Comparison of ENCODE assay signal across 11 mouse cellular contexts in the genomic region with DNA sequence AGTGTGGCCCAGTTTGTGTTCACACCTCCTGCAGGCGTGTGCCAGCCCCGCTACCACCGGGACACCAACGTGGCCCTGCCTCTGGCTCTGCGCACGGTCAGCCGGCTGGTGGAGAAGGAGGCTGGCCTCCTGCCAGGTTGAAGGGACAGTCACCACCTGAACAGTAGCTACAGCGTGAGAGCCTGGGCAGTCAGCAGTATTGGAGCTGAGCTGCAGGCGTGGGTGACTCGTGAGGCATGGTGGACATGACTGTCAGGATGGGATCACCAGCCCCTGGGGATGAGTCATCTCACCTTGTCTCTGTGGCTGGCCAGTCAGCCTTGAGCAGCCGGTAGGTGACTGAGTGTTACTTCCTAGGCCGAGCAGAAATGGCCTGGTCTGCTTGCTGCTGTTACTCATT. TPM values are rescaled to one million over a fixed set of nuclear protein-coding genes. Genes with fewer than 3 reads are reported as not detected.
DNase-seq lines count a peak whose midpoint lies in the region.
"Had no signal": no experiment of that assay in that cellular context is flagged by ENCODE, and none has a peak within 500 bp of the region (broad histone marks: within the 10 kb centered on the region; RNA-seq: fewer than 3 reads in every experiment).

No protein-coding gene starts in this region.

- intact Hi-C loops in heart, postnatal 14 days (cut with DNase I) = loop anchor here (5.0 kb wide), 1 partner anchor 240 kb away; no protein-coding TSS in a partner anchor

- DNase-seq in heart, postnatal 14 days = peak; percentile 31 to 32
- no peak for DNase-seq in heart, adult 11 months
- peak; percentile 58 for DNase-seq in 3134 (ENCODE audit: extremely low read depth, insufficient read length, low spot score)
- peak; percentile 53 for DNase-seq in Muller cell, postnatal 12 days (ENCODE audit: inconsistent ontology term)
- DNase-seq in cerebellum, adult 11-12 months = peak; percentile 71
- no peak for DNase-seq in embryo, embryonic 10 days (ENCODE audit: low spot score)
- DNase-seq in B cell, adult 2 months = no peak
- no peak for DNase-seq in thymus, postnatal 4 days
- DNase-seq: kidney, adult 9 months; lung, postnatal 14 days had no signal

RNA-seq across cellular contexts. Expression of a gene that starts 13.6 kb away (rescaled TPM):
- total RNA-seq in heart, postnatal 14 days (2021) = 1 to 10 TPM; 5.9 to 8.7 TPM

RNA-seq across cellular contexts. Expression of a gene that starts 52.5 kb away (rescaled TPM):
- total RNA-seq in heart, postnatal 14 days (2021) = under 1 TPM; 0.17 to 0.22 TPM
- total RNA-seq: hematopoietic stem cell, adult 5-6 weeks had no signal

Comparison
In these comparisons a context has a peak if more than half of its experiments do, and no peak if none do; other contexts are left out.
1. DNase-seq: peak in heart, postnatal 14 days (2 of 2), 3134 (single experiment), Muller cell, postnatal 12 days (single experiment) and cerebellum, adult 11-12 months (single experiment); none in heart, adult 11 months (single experiment), embryo, embryonic 10 days (single experiment), B cell, adult 2 months (0 of 2) and thymus, postnatal 4 days (single experiment).